Mouse (Mus musculus): ENCODE data around the gene Zfp462.

Gene Zfp462

DNA sequence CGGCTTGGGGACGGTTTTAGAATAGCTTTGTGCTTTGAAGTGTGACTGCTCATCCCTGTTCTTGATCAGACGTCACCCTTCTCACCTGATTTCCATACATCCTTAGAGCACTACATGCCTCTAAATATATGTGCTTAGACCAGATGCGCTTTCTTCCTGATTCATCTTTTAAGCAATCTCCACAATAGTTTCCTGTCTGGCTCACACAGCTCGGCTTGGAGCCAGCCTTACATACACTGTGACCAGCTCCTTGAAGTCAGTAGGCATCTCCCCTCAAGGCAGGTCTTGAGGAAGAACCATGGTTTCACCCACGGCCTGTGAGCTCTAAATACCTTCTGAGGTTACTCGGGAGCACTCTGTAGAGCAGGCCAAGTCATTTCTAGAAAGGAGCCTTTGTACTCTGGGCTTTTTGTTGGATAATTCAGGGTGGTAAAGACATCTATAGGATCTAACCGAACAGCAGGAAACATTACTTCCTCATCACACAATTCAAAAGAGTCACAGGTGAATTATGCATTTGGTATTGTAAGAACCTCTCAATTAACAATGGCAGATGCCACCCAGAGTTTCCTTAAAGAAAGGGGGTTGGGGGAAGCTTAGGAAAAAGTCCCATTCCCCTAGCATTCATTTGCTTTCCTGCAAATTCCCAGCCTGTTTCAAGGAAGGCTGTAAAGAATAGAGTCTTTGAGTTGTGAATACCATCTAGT lies 95.6 kb downstream of the Zfp462 start:
- DNase-seq (ENCODE audit: extremely low read depth, insufficient read length, low spot score): no peak

- DNase-seq (ENCODE audit: extremely low read depth, insufficient read length, low spot score): no peak
Measured at GRCm38 (mm10) chr4:55041106-55041730, 96.4 kb downstream of the Zfp462 start.

DNA sequence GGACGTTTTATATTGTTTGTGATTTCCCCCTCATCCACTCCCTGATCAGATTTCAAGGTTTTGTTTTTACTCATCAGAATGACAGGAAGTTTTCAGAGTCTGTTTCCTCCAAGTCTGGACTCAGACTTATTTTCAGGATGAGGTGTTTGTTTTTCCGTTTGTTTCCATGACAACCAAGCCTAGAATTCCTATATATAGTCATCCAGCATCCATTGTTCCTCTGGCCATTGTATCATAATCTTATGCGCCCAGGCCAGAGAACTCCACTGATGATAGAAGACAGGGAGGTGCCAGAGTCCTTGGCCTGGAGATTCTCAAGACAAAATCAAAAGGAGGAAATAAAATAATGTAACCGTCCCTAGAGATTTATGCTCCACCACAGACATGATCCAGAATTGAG lies 97.7 kb downstream of the Zfp462 start:
- no peak for DNase-seq (ENCODE audit: extremely low read depth, insufficient read length, low spot score)

DNA sequence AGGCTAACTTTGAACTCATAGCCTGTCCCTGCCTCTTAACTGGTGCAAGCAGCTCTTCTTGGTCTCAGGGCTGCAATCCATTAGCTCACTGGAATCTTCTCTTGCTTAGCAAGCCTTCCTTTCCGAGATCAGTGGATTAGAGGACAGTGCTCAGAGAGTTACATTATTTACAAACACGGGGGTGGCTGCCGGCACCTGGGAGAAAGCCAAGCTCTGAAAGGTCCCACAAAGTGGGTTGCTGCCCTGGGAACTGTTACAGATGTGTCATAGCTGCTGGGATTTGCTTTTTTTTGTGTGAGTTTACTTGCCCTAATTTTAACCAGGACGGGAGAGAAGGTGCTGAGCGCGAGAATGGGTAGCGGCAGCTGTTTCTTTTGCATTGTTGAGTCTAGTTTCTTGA lies 102.4 kb downstream of the Zfp462 start:
- no peak for DNase-seq (ENCODE audit: extremely low read depth, insufficient read length, low spot score)

DNA sequence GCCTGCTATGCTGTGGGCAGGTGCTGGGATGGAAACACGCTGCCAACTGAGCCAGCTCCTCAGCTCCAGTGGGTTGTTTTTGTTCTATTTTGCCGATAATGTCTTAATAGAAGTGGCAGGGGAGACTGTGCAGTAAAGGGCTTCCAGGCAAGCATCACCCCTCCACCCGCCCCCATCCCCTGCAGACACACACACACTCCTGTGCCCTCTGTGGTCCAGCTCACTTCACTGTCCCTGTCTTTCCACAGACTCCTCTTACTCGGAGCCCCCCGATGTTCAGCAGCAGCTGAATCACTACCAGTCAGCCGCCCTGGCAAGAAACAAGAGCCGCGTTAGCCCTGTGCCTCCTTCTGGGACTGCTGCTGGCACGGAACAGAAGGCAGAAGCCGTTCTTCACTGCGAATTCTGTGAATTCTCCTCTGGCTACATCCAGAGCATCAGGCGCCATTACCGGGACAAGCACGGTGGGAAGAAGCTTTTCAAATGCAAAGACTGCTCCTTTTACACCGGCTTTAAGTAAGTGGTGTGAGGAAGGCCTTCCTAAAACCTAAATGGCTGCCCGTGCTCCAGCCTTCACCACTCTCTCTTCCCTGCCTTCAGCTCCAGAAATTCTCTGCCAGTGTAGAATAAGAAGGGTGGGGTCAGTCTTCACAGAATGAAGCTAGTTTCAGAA lies 105.2 kb downstream of the Zfp462 start:
- no peak for DNase-seq (ENCODE audit: extremely low read depth, insufficient read length, low spot score)

DNA sequence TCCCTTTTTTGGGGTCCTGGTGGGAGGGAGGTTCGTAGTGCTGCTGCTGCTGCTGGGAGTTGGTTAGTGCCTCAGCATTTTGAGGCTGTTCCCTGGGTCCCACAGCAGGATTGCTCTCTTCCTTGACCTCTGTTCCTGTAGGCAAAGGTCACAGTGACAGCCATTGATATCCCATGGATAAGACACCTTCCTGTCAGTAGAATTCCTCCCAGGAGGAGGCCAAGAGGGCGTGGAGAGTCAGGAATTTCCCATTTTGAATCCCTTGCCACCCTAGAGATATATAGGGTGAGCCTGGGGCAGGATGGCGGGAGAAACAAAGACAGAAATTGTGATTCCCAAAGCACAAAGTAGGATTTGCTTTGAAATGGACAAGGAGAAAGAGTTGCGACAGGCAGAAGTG lies 106.5 kb downstream of the Zfp462 start:
- DNase-seq (ENCODE audit: extremely low read depth, insufficient read length, low spot score): no peak

DNA sequence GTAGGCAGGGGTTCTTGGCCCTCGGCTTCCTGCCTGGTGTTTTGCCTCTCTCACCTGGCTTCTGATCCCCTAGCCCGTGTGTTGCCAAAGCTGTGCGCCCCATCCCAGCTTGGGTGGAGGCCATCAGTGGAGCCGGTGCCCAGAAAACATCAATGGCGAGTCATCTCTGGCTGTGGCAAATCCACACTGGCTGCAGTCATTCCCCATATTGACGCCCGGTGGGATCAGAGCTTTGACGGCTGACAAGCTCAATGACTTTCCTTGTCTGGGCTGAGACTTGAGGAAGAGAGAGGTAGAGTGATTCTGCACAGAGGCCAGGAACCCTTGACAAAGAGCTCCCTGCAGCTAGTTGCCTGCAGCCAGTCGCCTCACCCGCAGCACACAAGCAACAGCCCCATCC lies 107.8 kb downstream of the Zfp462 start:
- peak; percentile 18 for DNase-seq (ENCODE audit: extremely low read depth, insufficient read length, low spot score)

GRCm38 (mm10) chr4:55057666-55058455 lies 113.0 kb downstream of the Zfp462 start:
- no peak for DNase-seq (ENCODE audit: extremely low read depth, insufficient read length, low spot score)

GRCm38 (mm10) chr4:55058901-55059300 lies 114.1 kb downstream of the Zfp462 start:
- no peak for DNase-seq (ENCODE audit: extremely low read depth, insufficient read length, low spot score)

DNA sequence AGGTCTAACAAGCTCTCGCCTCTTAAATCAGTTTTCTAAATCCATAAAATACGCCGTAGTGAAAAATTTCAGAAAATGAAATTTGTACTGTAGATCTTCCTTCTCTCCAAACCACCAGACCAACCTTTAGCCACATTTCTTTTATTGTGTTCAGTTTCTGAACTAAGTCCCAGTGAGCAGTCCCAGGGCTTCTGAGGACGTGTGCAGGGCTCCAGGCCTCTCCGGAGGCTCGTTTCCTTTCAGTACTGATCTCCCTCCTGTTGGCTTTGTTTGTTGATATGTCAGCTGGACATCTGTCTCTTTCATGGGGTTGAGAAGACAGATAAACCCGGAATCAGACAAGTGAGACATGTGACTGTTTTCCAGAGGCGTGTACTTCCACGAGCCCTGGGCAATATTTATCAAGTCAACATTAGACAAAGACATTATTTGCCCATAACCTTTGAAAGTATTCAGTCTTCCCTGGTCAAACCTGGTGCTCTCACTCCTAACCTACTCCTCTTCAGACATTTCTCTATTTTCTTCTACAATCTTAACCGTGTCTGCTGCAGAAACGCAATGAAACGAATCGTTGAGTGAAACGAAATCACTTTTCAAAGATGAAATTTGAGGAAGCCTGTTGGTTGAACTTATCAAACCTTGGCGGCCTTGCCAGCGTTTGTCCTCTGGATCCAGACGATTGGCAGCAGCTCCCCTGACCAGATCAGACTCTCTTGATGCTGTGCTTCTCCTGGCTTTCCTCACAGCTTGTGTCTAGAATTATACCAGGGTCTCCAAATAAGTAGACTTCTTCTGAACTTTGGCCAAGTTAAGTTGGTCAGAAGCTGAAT lies 121.7 kb downstream of the Zfp462 start:
- DNase-seq (ENCODE audit: extremely low read depth, insufficient read length, low spot score): no peak

GRCm38 (mm10) chr4:55071535-55071934 lies 126.7 kb downstream of the Zfp462 start:
- no peak for DNase-seq (ENCODE audit: extremely low read depth, insufficient read length, low spot score)

DNA sequence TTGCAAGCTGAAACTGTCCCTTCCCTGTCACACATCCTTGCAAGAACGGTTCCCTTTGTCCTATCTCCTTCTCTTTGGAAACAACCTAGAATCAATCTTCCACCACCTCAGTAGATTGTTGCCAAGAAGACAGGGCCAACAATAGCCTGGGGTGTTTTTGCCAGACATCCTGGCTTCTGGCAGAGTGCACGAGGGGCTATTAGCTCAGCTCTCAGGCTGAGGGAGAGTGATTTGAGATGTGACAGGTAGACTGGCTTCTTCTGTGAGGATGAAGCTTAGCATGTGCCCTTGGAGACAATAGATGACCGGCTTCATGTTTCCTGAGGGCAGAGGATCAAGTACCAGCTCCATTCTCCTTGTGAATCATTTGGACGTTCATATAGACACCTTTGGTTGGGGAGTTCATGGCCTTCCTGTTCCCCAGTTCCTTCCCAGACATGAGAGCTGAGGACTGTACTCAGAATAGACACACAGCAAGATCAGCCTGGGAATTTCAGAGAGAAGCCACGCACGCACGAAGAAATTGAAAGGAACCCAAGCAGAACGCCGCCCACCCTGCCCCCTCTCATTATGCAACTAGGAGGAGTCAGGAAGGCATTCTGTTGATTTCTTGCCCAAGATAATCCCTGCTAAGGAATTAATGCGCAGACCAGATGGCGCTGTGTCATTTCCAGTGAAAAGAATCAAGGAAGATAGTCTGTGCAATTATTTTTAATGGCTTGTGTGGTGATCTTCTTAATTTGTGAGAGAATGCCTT lies 132.5 kb downstream of the Zfp462 start:
- DNase-seq (ENCODE audit: extremely low read depth, insufficient read length, low spot score): no peak

GRCm38 (mm10) chr4:55077902-55078716 lies 133.3 kb downstream of the Zfp462 start:
- no peak for DNase-seq (ENCODE audit: extremely low read depth, insufficient read length, low spot score)

DNA sequence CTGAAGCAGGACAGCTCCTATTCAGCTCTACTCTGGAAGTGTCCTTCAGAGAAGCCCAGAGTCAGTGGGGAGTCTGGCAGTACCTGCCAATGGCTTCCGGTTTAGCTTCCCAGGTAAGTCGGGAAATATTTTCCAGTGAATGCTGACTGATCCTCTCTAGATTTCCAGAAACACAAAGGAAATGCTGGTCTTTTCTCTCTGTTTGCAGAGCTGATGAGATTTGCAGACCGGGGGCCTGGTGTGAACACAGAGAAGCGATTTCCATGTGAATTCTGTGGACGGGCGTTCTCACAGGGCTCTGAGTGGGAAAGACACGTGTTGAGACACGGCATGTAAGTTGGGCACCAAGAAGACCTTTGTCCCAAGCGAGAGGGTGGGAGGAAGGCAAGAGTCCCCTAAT lies 134.2 kb downstream of the Zfp462 start:
- no peak for DNase-seq (ENCODE audit: extremely low read depth, insufficient read length, low spot score)

- no peak for DNase-seq (ENCODE audit: extremely low read depth, insufficient read length, low spot score)
Measured at GRCm38 (mm10) chr4:55084080-55084688, 139.3 kb downstream of the Zfp462 start.

DNA sequence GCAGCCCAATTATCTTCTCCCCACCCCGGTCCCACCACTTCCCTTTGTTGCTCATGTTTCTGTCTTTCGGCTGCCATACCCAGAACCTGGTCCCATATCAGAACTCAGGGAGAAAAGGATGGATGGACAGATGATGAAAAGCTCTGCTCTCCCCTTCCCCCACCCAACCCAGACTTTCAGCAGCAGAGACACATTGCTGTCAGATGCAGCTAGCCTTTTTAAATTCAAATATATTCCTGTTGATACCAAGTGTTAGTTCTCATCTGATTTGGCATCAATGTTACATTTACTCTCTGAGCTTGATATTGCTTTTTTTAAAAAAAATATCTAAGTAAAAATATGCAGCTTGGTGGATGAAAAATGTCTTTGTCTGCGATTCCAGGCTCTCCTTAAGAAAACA lies 143.3 kb downstream of the Zfp462 start:
- no peak for DNase-seq (ENCODE audit: extremely low read depth, insufficient read length, low spot score)

DNA sequence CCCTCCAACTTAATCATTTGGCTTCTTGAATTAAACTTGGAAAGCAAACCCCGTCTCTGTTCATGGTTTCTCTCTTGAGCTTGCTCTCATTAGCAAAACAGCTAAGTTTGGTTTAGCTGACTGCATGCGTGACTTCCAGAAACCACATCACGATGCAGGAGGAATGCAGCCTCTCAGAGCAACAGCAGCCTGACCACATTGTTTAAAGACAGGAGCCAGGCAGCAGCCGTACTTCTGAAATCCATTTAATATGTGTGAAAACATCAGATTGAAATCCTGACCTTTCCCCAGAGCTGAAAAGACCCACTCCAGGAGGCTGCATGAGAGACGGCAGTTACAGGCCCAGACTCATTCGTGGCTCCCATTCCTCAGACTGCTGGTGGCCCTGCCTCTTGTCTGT lies 144.1 kb downstream of the Zfp462 start:
- peak; percentile 32 for DNase-seq (ENCODE audit: extremely low read depth, insufficient read length, low spot score)

- DNase-seq (ENCODE audit: extremely low read depth, insufficient read length, low spot score): no peak
Measured at GRCm38 (mm10) chr4:55097157-55097556, 152.3 kb downstream of the Zfp462 start.
